Mouse (Mus musculus) G1E (cell line): Measurements from ENCODE around the gene Ipo13.

Experiments used
- CTCF ChIP-seq: IDR thresholded peaks from 2 replicates; pipeline ENCODE4 v1.5.1; 2012; ENCODE audit warnings: low read depth, low read length, inconsistent platforms, mixed read lengths
- TAL1 ChIP-seq: conservative IDR thresholded peaks from 2 replicates; pipeline ENCODE4 v1.6.1; 2012; ENCODE audit warnings: low read depth, low read length, inconsistent platforms, mixed read lengths

- TF ChIP-seq CTCF (no peak), TAL1 (no peak)
Observed at GRCm38 (mm10) chr4:117923450-117923849, 8.7 kb upstream of the Ipo13 start.
